Mouse (Mus musculus): ENCODE results near the gene Gfy. TPM values are rescaled to one million over a fixed set of nuclear protein-coding genes. Genes with fewer than 3 reads are reported as not detected.
A peak's percentile ranks its signal among the peaks of the same experiment; 100 is the strongest.

Gfy gene
- polyA plus RNA-seq, 1 experiment from 2014 or later, result 1.8 TPM

GRCm38 (mm10) chr7:45192585-45193310 is 13.4 kb upstream of the Gfy start:
- Histone ChIP-seq H3K4me2 (no peak overlapping the region), H3K9ac (no peak overlapping the region), H3K4me3 (no peak overlapping the region), H3K9me3 (no peaks in the 10 kb centered on the region), H3K4me1 (peaks cover 9% of the 10 kb centered on the region; the same call in 1 of the 2 replicates), H3K36me3 (no peaks in the 10 kb centered on the region), H3K27me3 (peaks cover 40% of the 10 kb centered on the region), H3K27ac (no peak overlapping the region)
- WGBS, result 78% methylated on average over 7 of the region's 7 CpGs
- ATAC-seq (ENCODE audit: insufficient number of reproducible peaks, insufficient read depth, low FRiP score, low TSS enrichment, low read depth), result no peak

DNA sequence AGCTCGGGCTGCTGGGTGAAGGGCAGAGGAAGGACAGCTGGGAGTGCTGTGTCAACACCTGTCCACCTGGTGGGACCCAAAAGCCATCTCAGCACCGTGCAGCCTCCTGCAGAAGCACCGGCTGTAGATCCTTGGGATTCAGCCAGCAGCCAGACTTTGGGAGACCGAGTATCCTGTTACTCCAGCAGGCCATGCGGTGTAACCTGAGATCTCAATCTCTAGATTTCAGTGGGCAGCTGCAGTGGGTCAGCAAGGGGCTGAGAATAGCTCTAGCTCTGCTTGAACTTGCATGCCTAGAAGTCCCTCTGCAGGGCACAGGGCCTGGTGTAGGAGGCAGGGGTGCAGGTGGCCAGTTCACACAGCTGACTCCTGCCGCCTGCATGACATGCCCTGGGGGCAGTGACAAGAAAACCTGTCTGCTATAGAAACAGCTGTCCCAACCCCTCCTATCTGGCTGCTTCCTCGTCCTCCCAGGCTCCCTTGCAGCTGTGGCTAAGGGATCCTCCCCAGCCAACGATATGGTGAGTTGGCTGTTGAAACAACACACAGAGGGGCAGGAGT is 12.5 kb upstream of the Gfy start:
- peak; percentile 20; the same call in 1 of the 2 replicates for ATAC-seq (ENCODE audit: insufficient number of reproducible peaks, insufficient read depth, low FRiP score, low TSS enrichment, low read depth)
- H3K4me2 ChIP-seq, result no peak overlapping the region

DNA sequence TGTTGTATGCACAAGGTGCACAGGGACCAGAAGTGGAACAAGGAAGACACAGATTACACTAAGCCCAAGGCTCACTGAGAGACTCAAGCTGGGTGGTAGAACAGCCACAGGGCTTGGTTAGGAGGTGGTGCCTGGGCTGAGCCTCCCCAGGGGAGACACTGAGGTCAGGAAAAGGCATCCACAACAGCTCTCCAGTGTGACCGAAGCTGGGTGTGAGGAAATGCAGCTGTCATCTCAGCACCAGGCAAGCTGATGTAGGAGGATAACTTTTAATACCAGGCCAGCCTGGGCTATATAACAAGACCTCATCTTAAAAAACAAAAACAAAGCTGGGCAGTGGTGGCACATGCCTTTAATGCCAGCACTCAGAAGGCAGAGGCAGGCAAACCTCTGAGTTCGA is 11.8 kb upstream of the Gfy start:
- Histone ChIP-seq H3K9me3 (no peaks in the 10 kb centered on the region), H3K27me3 (peaks cover 45% of the 10 kb centered on the region), H3K4me2 (no peak overlapping the region), H3K9ac (no peak overlapping the region), H3K27ac (no peak overlapping the region), H3K36me3 (no peaks in the 10 kb centered on the region), H3K4me1 (peaks cover 9% of the 10 kb centered on the region; the same call in 1 of the 2 replicates), H3K4me3 (no peak overlapping the region)
- 65% methylated on average over 2 of the region's 2 CpGs for WGBS
- ATAC-seq (ENCODE audit: insufficient number of reproducible peaks, insufficient read depth, low FRiP score, low TSS enrichment, low read depth), result no peak

More for the DNA sequence above, 12.5 kb upstream of the Gfy start:
- Histone ChIP-seq H3K27ac (peak overlapping the region; percentile 53; the same call in 1 of the 2 replicates), H3K4me3 (no peak overlapping the region), H3K9ac (peak overlapping the region; percentile 57), H3K4me1 (peaks cover 9% of the 10 kb centered on the region; the same call in 1 of the 2 replicates), H3K9me3 (no peaks in the 10 kb centered on the region), H3K27me3 (peaks cover 38% of the 10 kb centered on the region), H3K36me3 (no peaks in the 10 kb centered on the region)
- 5% methylated on average over 8 of the region's 8 CpGs for WGBS

GRCm38 (mm10) chr7:45190186-45190585 is 10.8 kb upstream of the Gfy start:
- no peak for ATAC-seq (ENCODE audit: insufficient number of reproducible peaks, insufficient read depth, low FRiP score, low TSS enrichment, low read depth)
- Histone ChIP-seq H3K4me1 (peaks cover 9% of the 10 kb centered on the region; the same call in 1 of the 2 replicates), H3K4me2 (no peak overlapping the region), H3K4me3 (no peak overlapping the region), H3K27me3 (peaks cover 55% of the 10 kb centered on the region), H3K9me3 (no peaks in the 10 kb centered on the region), H3K9ac (no peak overlapping the region), H3K27ac (no peak overlapping the region), H3K36me3 (no peaks in the 10 kb centered on the region)
- 89% methylated on average over 6 of the region's 6 CpGs for WGBS

- ATAC-seq (ENCODE audit: insufficient number of reproducible peaks, insufficient read depth, low FRiP score, low TSS enrichment, low read depth), result no peak
- Histone ChIP-seq H3K27ac (no peak overlapping the region), H3K4me3 (no peak overlapping the region), H3K36me3 (no peaks in the 10 kb centered on the region), H3K4me2 (no peak overlapping the region), H3K27me3 (peaks cover 60% of the 10 kb centered on the region), H3K4me1 (peaks cover 9% of the 10 kb centered on the region; the same call in 1 of the 2 replicates), H3K9ac (no peak overlapping the region), H3K9me3 (no peaks in the 10 kb centered on the region)
- 63% methylated on average over 16 of the region's 16 CpGs for WGBS
Observed at GRCm38 (mm10) chr7:45189600-45189999, 10.2 kb upstream of the Gfy start.

DNA sequence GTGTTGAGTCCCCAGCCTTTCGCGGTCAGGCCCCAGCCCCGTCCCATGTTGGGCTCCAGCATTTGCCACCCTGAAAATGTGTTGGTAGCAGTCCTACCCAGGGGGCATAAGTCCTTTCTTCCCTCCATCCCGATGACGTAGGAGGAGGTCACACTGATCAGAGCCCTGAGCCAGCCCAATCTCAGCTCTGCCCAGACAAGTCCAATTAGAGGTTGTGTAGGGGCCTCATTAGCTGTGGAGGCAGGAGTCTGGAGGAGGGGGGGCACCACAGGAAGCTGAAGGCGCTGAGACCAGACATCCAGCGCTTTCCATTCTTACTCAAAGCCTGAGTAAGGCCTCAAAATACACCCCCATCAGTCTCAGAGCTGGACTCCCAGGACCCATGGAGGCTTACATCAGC is 6.6 kb upstream of the Gfy start:
- WGBS, result 57% methylated on average over 7 of the region's 7 CpGs
- ATAC-seq (ENCODE audit: insufficient number of reproducible peaks, insufficient read depth, low FRiP score, low TSS enrichment, low read depth), result no peak
- H3K36me3 ChIP-seq, result no peaks in the 10 kb centered on the region

GRCm38 (mm10) chr7:45183672-45184071 is 4.3 kb upstream of the Gfy start:
- Histone ChIP-seq H3K4me3 (no peak overlapping the region), H3K9me3 (no peaks in the 10 kb centered on the region), H3K4me1 (peaks cover 10% of the 10 kb centered on the region; the same call in 1 of the 2 replicates), H3K4me2 (no peak overlapping the region), H3K27me3 (peaks cover 93% of the 10 kb centered on the region), H3K36me3 (no peaks in the 10 kb centered on the region), H3K27ac (no peak overlapping the region), H3K9ac (no peak overlapping the region)
- WGBS, result 63% methylated on average over 7 of the region's 7 CpGs
- no peak for ATAC-seq (ENCODE audit: insufficient number of reproducible peaks, insufficient read depth, low FRiP score, low TSS enrichment, low read depth)

More for the DNA sequence above, 6.6 kb upstream of the Gfy start:
- Histone ChIP-seq H3K27ac (no peak overlapping the region), H3K9ac (peak overlapping the region; percentile 36; the same call in 1 of the 2 replicates), H3K4me2 (no peak overlapping the region), H3K4me1 (peaks cover 10% of the 10 kb centered on the region; the same call in 1 of the 2 replicates), H3K4me3 (no peak overlapping the region), H3K27me3 (peaks cover 87% of the 10 kb centered on the region), H3K9me3 (no peaks in the 10 kb centered on the region)

DNA sequence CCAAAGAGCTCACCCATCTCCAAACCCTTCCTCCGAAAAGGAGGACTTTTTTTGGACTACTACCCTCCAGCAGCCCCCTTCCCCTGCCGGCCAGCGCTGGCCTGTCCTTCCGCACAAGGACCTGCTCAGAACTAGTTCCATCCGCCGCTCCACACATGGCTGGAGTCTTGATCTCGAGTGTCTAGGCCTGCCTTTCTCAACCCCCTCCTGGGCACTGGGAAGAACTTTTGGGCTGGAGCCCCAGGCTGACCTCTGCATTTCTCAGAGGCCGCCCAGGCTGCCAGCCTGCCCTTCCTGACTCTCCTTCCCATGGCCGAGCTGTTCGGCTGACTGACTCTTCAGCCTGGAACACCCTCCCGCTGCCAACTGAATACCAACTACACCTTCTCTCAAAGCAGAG is 3.2 kb upstream of the Gfy start:
- Histone ChIP-seq H3K27me3 (peaks cover 95% of the 10 kb centered on the region), H3K9me3 (no peaks in the 10 kb centered on the region), H3K4me3 (peak overlapping the region; percentile 36), H3K27ac (no peak overlapping the region), H3K36me3 (no peaks in the 10 kb centered on the region), H3K9ac (peak overlapping the region; percentile 58), H3K4me2 (peak overlapping the region; percentile 61), H3K4me1 (peaks cover 10% of the 10 kb centered on the region; the same call in 1 of the 2 replicates)
- ATAC-seq (ENCODE audit: insufficient number of reproducible peaks, insufficient read depth, low FRiP score, low TSS enrichment, low read depth), result no peak
- 19% methylated on average over 11 of the region's 11 CpGs for WGBS

GRCm38 (mm10) chr7:45182199-45182601 is 2.8 kb upstream of the Gfy start:
- peak overlapping the region; percentile 36 for H3K4me3 ChIP-seq
- no peaks in the 10 kb centered on the region for H3K9me3 ChIP-seq
- WGBS, result under 1% methylated on average over 34 of the region's 34 CpGs
- peak overlapping the region; percentile 61 for H3K4me2 ChIP-seq
- H3K36me3 ChIP-seq, result no peaks in the 10 kb centered on the region
- H3K9ac ChIP-seq, result peak overlapping the region; percentile 58
- ATAC-seq (ENCODE audit: insufficient number of reproducible peaks, insufficient read depth, low FRiP score, low TSS enrichment, low read depth), result peak; percentile 73
- no peak overlapping the region for H3K27ac ChIP-seq
- H3K27me3 ChIP-seq, result peaks cover 99% of the 10 kb centered on the region
- peaks cover 10% of the 10 kb centered on the region; the same call in 1 of the 2 replicates for H3K4me1 ChIP-seq

DNA sequence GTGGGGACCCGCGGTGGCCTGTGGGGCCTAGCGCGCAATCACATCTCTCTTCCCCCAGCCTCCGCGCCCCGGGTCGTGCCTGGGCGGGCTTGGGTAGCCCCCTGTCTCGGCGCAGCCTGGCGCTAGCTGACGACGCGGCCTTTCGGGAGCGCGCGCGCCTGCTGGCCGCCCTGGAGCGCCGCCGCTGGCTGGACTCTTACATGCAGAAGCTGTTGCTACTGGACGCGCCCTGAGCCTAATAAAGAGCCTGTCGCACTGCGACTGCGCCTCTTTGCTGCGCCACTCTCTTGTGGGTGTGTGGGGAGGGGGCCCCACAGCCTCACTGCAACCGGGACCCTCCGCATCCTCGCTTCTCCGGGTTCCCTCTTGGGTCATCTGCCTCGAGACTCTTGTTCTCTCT is 2.2 kb upstream of the Gfy start:
- no peak overlapping the region for H3K9ac ChIP-seq
- peaks cover 99% of the 10 kb centered on the region for H3K27me3 ChIP-seq
- 0 out of 2 replicates have a peak overlapping the region, but pooled peaks have one; percentile 13 for H3K4me3 ChIP-seq
- no peak overlapping the region for H3K27ac ChIP-seq
- no peaks in the 10 kb centered on the region for H3K36me3 ChIP-seq
- 0 out of 2 replicates have a peak overlapping the region, but pooled peaks have one; percentile 16 for H3K4me2 ChIP-seq
- H3K4me1 ChIP-seq, result peaks cover 14% of the 10 kb centered on the region
- no peaks in the 10 kb centered on the region for H3K9me3 ChIP-seq
- 6% methylated on average over 35 of the region's 35 CpGs for WGBS
- no peak for ATAC-seq (ENCODE audit: insufficient number of reproducible peaks, insufficient read depth, low FRiP score, low TSS enrichment, low read depth)

GRCm38 (mm10) chr7:45180896-45181477 is 1.6 kb upstream of the Gfy start, which contains the start of gene Pth2:
TSS of gene Pth2 (plus strand) at chr7:45180995.
- 13% methylated on average over 20 of the region's 20 CpGs for WGBS
- H3K9me3 ChIP-seq, result no peaks in the 10 kb centered on the region
- no peak within 1 kb of the TSS for H3K27ac ChIP-seq
- H3K27me3 ChIP-seq, result peaks cover 100% of the 10 kb centered on the region
- peaks cover 20% of the 10 kb centered on the region for H3K4me1 ChIP-seq
- 0 out of 2 replicates have a peak within 1 kb of the TSS, but pooled peaks have one; percentile 13 for H3K4me3 ChIP-seq
- no peak for ATAC-seq (ENCODE audit: insufficient number of reproducible peaks, insufficient read depth, low FRiP score, low TSS enrichment, low read depth)
- H3K36me3 ChIP-seq, result no peaks in the 10 kb centered on the region
- H3K9ac ChIP-seq, result no peak within 1 kb of the TSS
- 0 out of 2 replicates have a peak within 1 kb of the TSS, but pooled peaks have one; percentile 16 for H3K4me2 ChIP-seq
